Mouse (Mus musculus): ENCODE results near the gene Tpte. TPM values are rescaled to one million over a fixed set of nuclear protein-coding genes. Genes with fewer than 3 reads are reported as not detected.
A peak's percentile ranks its signal among the peaks of the same experiment; 100 is the strongest.

The Tpte gene
- total RNA-seq, 1 experiment from 2014 or later = not detected

DNA sequence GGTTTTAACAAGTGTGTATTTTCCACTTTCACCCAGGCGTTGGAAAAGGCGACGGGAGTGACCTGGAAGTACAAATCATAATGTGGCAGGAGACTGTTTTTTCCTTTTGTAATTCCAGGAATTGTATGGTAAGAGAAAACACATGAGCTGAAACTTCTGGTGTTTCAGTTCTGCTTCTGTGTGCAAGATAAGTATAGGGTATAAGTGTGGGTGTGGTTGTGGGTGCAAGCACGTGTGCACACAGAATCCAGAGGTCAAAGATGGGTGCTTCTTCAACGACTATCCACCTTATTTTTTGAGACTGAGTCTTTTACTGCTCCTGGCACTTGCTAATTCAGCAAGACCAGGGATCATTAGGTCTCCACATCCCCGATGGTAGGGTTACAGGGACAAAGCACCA, 76.1 kb downstream of the Tpte start:
- ATAC-seq (replicated peaks; ENCODE audit: insufficient number of reproducible peaks, low FRiP score, low TSS enrichment, poor library complexity, severe bottlenecking) = no peak

DNA sequence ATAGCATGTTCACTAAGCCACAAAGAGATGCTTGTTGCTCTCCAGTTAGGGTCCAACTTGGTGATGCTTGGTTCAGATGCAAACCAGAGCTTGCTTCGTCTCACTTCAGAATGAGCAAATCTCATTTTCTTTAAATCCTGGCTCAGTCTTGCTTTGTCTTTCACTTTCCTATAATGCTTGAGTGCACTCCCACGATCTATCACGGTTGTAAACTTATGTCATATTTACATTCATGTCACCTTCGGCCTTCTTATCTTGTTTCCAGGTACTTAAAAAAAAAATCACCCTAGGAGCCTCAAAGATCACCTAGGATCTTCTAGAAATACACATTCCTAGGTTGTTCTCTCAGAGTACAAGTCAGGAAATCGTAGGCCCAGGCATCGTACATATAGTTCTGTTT, 76.6 kb downstream of the Tpte start:
- no peak for ATAC-seq (replicated peaks; ENCODE audit: insufficient number of reproducible peaks, low FRiP score, low TSS enrichment, poor library complexity, severe bottlenecking)

- ATAC-seq (replicated peaks; ENCODE audit: insufficient number of reproducible peaks, low FRiP score, low TSS enrichment, poor library complexity, severe bottlenecking) = no peak
These were observed 93.1 kb downstream of the Tpte start for GRCm38 (mm10) chr8:22376311-22376710.

- ATAC-seq (replicated peaks; ENCODE audit: insufficient number of reproducible peaks, low FRiP score, low TSS enrichment, poor library complexity, severe bottlenecking) = no peak
These were observed 93.7 kb downstream of the Tpte start for GRCm38 (mm10) chr8:22376903-22377302.

DNA sequence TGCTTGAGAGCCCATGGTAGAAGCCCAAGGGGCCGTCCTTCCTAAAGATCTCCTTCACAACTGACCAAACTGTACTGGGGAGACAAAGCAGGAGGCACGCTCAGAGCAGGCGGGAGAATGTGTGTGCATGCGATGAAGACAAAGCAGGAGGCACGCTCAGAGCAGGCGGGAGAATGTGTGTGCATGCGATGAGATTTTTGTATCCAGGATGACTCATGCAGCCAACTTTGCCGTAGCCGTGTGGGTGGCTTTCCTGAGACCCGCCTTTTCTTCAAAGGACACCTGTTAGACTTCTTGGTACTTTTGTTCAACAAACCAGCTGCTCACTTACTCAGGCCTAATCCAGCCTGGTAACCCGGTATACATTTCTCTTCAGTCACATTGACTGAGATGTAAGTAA, 97.7 kb downstream of the Tpte start:
- ATAC-seq (replicated peaks; ENCODE audit: insufficient number of reproducible peaks, low FRiP score, low TSS enrichment, poor library complexity, severe bottlenecking) = no peak

GRCm38 (mm10) chr8:22382824-22383595, 99.8 kb downstream of the Tpte start:
- ATAC-seq (replicated peaks; ENCODE audit: insufficient number of reproducible peaks, low FRiP score, low TSS enrichment, poor library complexity, severe bottlenecking) = no peak

DNA sequence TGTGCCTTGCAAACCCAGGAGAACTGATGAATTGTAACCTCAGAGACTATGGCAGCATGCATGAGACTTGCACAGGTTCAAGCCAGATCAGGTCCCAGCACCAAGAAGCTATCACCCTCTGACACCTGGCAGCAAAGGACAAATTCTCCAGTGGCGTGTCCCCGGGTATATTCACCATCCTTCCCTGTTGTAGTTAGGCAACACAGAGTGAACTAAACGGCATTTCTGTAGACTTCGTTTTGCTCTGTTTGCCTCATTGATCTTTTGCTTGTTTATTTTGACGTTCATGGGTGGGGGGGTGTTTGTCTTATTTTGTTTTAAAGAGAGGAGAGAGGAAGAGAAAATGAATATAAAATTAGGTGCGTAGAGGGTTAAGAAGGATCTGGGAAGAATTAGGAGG, 101.9 kb downstream of the Tpte start:
- no peak for ATAC-seq (replicated peaks; ENCODE audit: insufficient number of reproducible peaks, low FRiP score, low TSS enrichment, poor library complexity, severe bottlenecking)

DNA sequence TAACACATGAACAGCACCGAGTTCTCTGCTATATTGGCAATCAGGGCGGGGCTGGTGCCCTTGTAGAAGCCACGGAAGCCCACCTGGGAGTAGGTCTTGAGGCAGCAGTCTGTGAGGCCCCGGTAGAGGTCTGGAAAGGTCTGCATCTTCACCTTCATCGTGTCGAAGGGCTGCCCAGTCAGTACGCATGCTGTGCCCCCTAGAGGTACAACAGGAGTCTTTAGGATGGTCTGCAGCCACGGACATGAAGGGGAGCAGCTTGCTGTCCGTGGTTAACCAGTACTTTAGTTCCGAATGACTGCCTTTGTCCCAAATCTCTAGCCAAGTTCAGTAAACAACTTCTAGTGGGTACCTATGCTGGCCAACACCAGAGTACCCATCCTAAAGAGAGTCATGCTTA, 106.6 kb downstream of the Tpte start:
- no peak for ATAC-seq (replicated peaks; ENCODE audit: insufficient number of reproducible peaks, low FRiP score, low TSS enrichment, poor library complexity, severe bottlenecking)

- ATAC-seq (replicated peaks; ENCODE audit: insufficient number of reproducible peaks, low FRiP score, low TSS enrichment, poor library complexity, severe bottlenecking) = no peak
These were observed 107.7 kb downstream of the Tpte start for GRCm38 (mm10) chr8:22390766-22391463.

DNA sequence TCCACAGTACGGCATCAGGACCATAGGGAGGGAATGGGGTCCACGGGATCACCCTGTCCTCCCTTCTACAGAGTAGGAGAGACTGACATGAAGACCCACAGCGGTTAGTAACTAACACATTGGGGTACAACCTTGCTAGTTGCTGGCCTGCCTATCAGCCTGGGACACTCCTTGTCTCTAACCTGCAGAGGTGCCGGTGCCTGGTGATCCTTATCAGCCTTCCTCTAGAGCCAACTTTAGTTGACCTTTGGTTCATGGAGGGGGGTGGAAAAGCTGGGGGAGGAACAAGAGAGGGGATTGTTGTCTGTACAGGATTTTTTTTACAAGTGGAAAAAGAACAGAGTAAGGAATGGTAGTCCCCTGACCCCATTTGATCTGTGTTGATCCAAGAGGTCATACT, 111.2 kb downstream of the Tpte start:
- no peak for ATAC-seq (replicated peaks; ENCODE audit: insufficient number of reproducible peaks, low FRiP score, low TSS enrichment, poor library complexity, severe bottlenecking)

GRCm38 (mm10) chr8:22395256-22395655, 112.0 kb downstream of the Tpte start:
- ATAC-seq (replicated peaks; ENCODE audit: insufficient number of reproducible peaks, low FRiP score, low TSS enrichment, poor library complexity, severe bottlenecking) = no peak

DNA sequence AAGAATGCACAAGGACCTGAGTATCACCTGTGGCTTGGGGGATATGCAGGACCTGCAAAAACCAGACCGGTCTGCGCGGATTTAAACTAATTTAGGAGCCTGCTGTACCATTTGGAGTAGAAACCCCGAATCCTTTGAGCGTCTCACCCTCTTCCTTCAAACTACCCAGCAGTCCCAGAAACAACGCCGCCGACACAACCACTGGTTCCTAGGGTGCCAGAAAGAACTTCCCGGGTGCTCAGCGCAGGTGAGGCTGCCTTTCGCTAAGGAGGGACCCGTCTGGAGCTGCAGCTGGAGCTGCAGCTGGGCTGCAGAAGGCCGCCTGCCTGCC, 114.5 kb downstream of the Tpte start:
- ATAC-seq (replicated peaks; ENCODE audit: insufficient number of reproducible peaks, low FRiP score, low TSS enrichment, poor library complexity, severe bottlenecking) = no peak

DNA sequence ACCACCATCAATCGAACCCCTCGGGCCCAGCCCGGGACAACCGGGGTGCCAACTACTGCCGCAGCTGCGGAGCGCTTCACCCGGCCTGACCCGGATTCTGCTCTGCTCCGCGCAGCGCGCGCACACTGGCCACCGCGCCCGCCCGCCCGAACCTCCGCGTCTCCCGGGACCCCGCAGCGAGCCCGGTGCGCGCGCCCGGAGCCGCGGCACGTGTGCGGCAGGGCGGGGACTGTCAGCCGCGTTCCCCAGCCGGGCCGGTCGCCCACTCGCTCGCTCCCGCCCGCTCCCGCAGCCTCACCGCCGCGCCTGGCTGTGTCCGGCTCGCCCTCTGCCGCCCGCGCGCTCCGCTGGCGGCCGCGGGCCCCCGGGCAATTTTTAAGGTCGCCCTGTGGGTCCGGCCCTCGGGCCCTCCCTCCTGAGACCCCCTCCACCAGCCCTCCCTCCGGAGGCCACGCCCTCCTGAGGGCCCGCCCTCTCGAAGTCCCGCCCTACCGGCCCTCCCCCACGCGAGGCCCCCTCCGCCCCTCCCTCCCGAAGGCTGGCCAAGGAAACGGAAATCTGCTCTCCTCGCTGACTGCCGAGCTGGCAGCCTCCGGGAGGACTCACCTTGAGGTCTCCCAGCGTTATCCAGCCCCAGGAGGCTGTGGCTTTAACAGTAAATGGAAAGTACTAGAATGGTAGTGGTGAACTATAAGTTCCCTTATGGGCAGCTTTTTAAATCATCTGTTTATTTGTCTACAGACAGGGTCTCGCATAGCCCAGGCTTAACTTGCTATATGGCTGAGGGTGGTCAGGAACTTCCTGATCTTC, 115.1 kb downstream of the Tpte start, which contains the start of gene Slc25a15:
TSS of gene Slc25a15 (minus strand) at position 456 of the 810 bp plus-strand sequence.
- peak; percentile 81 for ATAC-seq (replicated peaks; ENCODE audit: insufficient number of reproducible peaks, low FRiP score, low TSS enrichment, poor library complexity, severe bottlenecking)

- no peak for ATAC-seq (replicated peaks; ENCODE audit: insufficient number of reproducible peaks, low FRiP score, low TSS enrichment, poor library complexity, severe bottlenecking)
These were observed 116.1 kb downstream of the Tpte start for GRCm38 (mm10) chr8:22399285-22399880.

DNA sequence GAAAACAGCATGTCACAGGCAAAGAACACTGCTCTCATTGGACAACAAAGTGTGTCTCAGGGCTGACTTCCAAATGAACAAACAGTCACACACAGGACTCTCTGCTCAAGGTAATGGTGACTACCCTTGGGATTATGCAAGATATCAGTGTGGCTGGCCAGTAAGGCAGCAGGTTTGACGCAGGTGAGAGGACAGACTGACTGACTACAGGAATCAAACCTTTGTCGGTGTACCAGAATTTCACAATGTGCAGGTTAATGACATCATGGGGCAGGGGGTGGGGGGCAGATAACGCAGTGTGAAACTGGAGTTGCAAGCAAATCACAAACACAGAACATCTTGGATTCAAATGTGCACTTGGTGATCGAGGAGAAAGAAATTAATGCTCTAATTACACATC, 117.4 kb downstream of the Tpte start:
- no peak for ATAC-seq (replicated peaks; ENCODE audit: insufficient number of reproducible peaks, low FRiP score, low TSS enrichment, poor library complexity, severe bottlenecking)

DNA sequence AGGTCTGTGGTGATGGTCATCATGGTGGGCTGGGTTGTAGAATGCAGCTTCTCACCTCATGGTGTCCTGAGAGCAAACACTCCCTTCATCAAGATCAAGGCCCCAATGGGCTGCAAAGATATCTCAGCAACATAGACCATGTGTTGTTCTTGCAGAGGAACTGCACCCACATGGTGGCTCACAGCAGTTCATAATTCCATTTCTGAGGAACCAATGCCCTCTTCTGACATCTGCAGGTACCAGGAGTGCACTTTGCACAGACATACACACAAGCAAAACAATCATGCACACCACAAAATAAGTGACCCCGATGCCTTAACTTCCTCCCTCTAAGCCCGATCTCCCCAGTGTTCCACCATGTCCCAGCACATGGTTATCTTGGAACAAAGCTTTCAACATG, 120.0 kb downstream of the Tpte start:
- no peak for ATAC-seq (replicated peaks; ENCODE audit: insufficient number of reproducible peaks, low FRiP score, low TSS enrichment, poor library complexity, severe bottlenecking)

GRCm38 (mm10) chr8:22405733-22406132, 122.5 kb downstream of the Tpte start:
- ATAC-seq (replicated peaks; ENCODE audit: insufficient number of reproducible peaks, low FRiP score, low TSS enrichment, poor library complexity, severe bottlenecking) = peak; percentile 70; the same call in 1 of the 2 replicates

GRCm38 (mm10) chr8:22410688-22411281, 127.5 kb downstream of the Tpte start:
- ATAC-seq (replicated peaks; ENCODE audit: insufficient number of reproducible peaks, low FRiP score, low TSS enrichment, poor library complexity, severe bottlenecking) = peak; percentile 25; the same call in 1 of the 2 replicates

DNA sequence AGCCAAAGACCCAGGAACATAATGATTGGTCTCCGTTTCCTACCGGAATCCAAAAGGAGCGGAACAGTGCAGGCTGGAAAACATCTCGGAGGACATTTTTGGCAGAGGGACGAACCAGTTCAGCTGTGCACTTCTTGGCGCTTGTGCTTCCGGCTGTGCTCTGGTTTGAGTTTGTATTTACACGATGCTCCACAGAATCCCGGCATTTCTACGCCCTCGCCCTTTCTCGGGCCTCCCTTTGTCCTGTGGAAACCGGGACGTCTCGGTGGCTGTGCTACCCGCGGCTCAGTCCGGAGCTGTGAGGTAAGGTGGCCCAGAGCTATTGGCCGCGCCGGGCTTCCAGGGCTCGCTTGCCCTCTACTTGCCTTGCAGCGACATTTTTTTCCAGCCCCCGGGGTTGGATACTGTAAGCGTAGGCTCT, 128.1 kb downstream of the Tpte start, which contains the start of gene Mrps31:
TSS of gene Mrps31 (plus strand) at position 80 of the 421 bp plus-strand sequence.
- ATAC-seq (replicated peaks; ENCODE audit: insufficient number of reproducible peaks, low FRiP score, low TSS enrichment, poor library complexity, severe bottlenecking) = peak; percentile 96

All from monocyte, adult 5-6 weeks (primary cell).